Mouse (Mus musculus): ENCODE measurements at regions not wholly inside any gene's neighbourhood (a gene's known extent, or its start where the extent isn't known, plus 50 kb on each side); places are given as distances from the start of the nearest gene placed in this dataset.

DNA sequence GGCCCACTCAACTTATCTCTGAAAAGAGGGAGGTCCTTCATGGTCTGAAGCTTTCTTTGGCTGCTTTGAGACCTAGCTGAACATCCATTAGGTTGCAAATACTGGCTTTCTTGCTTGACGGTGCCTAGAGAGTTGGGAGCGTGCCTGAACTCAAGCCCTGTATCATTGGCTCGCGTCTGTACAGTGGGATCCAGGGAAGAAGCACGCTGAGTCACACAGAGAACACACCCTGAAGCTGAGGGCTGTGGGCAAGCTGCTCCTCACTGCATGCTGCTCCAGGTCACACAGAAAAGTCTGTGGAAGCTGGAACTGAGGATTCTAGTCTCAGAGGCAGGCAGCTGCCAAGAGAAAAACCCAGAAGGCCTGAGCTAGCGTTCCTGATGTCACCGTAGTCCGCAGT is 119.3 kb upstream of the Jade1 start:
- TF ChIP-seq CTCF (IDR thresholded peaks at IDR 0.05; ENCODE audit: low read depth, low read length) (no peak), GATA1 (IDR thresholded peaks at IDR 0.05; ENCODE audit: borderline replicate concordance, low read length) (no peak)
